Mouse (Mus musculus) embryonic facial prominence, embryonic 12.5 days (tissue): Measurements from ENCODE around the gene Samd4b. TPM values are rescaled to one million over a fixed set of nuclear protein-coding genes. Genes with fewer than 3 reads are reported as not detected.

Source experiments
- ATAC-seq: fragments of 200-750 bp; cut with Nextera tagmentation; 2 replicates; pipeline ENCODE4 v1.8.0; 2017; ENCODE audit not compliant: insufficient number of reproducible peaks, insufficient read depth, low FRiP score, low TSS enrichment
- H3K27ac ChIP-seq: fragments of 300-500 bp; sonication (generic); 2 replicates; pipeline ENCODE4 v1.5.1; 2016; ENCODE audit warnings: mild to moderate bottlenecking
- H3K27me3 ChIP-seq: fragments of 300-500 bp; sonication (generic); 2 replicates; pipeline ENCODE4 v1.6.1; 2016; ENCODE audit warnings: mild to moderate bottlenecking, moderate library complexity
- H3K36me3 ChIP-seq: fragments of 300-500 bp; sonication (generic); 2 replicates; pipeline ENCODE4 v1.6.1; 2016; ENCODE audit warnings: mild to moderate bottlenecking
- H3K4me1 ChIP-seq: fragments of 300-500 bp; sonication (generic); 2 replicates; pipeline ENCODE4 v1.6.1; 2016
- H3K4me2 ChIP-seq: fragments of 300-500 bp; sonication (generic); replicated peaks from 2 replicates; pipeline ENCODE4 v1.6.1; 2016; ENCODE audit warnings: mild to moderate bottlenecking, moderate library complexity
- H3K4me3 ChIP-seq: fragments of 300-500 bp; sonication (generic); 2 replicates; pipeline ENCODE4 v1.5.1; 2016; ENCODE audit warnings: mild to moderate bottlenecking
- H3K9ac ChIP-seq: fragments of 300-500 bp; sonication (generic); 2 replicates; pipeline ENCODE4 v1.6.1; 2016; ENCODE audit warnings: mild to moderate bottlenecking, moderate library complexity
- H3K9me3 ChIP-seq: fragments of 300-500 bp; sonication (generic); 2 replicates; pipeline ENCODE4 v1.6.1; 2016; ENCODE audit warnings: mild to moderate bottlenecking, moderate library complexity
- WGBS: fragments of 180-500 bp; shearing (Covaris S2); methylation state at CpG from one replicate; pipeline ENCODE4 v1.1.7; 2016; 5-methylcytosine and 5-hydroxymethylcytosine counted together
- polyA plus RNA-seq: library from polyadenylated mRNA; unstranded; fragments of >200 nt; fragmentation: Nextera tagmentation; extraction: Ambion mirVana; gene quantifications from 2 replicates; pipeline ENCODE4 v1.2.1, GENCODE M21; 2016

Samd4b gene
- polyA plus RNA-seq, 1 experiment from 2014 or later = 36.6 TPM

DNA sequence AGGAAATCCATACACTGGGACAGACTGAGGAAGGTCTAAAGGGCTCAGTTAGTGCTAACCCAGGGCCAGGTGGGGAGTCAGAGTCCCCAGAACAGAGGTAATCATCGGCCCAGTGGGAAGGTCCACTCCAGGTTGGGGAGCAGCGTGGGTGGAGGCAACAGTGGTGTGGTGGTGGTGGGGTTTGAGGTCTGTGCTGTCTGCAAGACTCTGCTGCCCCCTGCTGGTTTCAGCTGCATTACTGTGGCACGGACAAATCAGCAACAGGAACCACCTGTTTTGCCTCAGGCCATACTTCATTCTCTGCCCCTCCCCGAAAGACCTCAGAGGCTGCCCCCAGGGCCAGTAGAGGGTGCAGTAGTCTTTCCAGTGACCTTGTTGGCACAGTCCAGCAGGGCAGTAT lies 211.5 kb downstream of the Samd4b start:
- no peak overlapping the region for H3K4me3 ChIP-seq
- ATAC-seq = peak; percentile 62
- WGBS = 11% methylated on average over 4 of the region's 4 CpGs
- H3K9ac ChIP-seq = no peak overlapping the region
- peaks cover 48% of the 10 kb centered on the region for H3K36me3 ChIP-seq
- H3K4me2 ChIP-seq = no peak overlapping the region
- H3K27ac ChIP-seq = peak overlapping the region; percentile 17; the same call in 1 of the 2 replicates
- no peaks in the 10 kb centered on the region for H3K27me3 ChIP-seq
- no peaks in the 10 kb centered on the region for H3K9me3 ChIP-seq
- H3K4me1 ChIP-seq = peaks cover 22% of the 10 kb centered on the region

DNA sequence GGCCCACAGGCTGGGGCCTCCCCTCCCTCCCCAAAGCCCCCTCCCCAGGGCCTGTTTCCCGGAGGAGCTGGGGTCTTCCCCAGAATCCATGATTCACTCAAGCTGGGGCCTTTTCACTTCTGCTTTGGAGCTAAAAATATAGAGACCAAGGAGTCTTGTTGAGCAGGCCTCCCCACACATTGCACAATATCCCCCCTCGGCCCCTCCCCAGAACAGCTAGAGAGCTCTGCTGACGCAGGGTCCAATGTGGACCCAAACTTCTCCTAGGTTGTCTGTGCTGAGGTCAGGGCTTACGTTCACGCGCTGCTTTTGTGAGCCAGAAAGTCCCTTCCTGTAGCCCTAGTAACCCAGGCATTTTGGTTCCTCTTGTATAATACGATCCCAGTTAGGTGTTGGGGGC lies 211.9 kb downstream of the Samd4b start:
- Histone ChIP-seq H3K9ac (no peak overlapping the region; the same call in 1 of the 2 replicates), H3K9me3 (no peaks in the 10 kb centered on the region), H3K4me1 (peaks cover 24% of the 10 kb centered on the region), H3K27me3 (no peaks in the 10 kb centered on the region), H3K27ac (peak overlapping the region; percentile 17; the same call in 1 of the 2 replicates), H3K36me3 (peaks cover 48% of the 10 kb centered on the region), H3K4me3 (no peak overlapping the region), H3K4me2 (no peak overlapping the region)
- no peak for ATAC-seq
- 85% methylated on average over 7 of the region's 7 CpGs for WGBS

DNA sequence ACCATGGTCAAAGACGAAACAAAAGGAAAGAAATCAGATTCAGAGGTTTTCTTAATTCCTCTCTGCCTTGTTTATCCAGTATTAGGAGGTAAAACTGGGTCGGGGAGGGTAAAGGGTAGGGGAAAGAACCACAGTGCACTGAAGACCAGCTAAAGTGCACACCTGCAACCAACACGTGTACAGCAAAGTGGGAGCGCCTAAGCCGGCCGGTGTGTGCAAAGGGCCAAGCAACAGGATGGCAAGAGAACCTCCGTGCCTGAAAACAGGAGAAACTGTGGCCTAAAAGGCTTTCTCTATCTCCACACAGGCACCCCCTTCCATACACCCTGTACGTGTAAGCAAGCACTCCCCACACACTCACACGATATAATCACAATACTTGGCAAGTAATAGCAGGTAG lies 212.7 kb downstream of the Samd4b start:
- no peak overlapping the region for H3K4me2 ChIP-seq
- H3K36me3 ChIP-seq = peaks cover 41% of the 10 kb centered on the region
- H3K9ac ChIP-seq = no peak overlapping the region
- ATAC-seq = no peak
- no peaks in the 10 kb centered on the region for H3K9me3 ChIP-seq
- no peaks in the 10 kb centered on the region for H3K27me3 ChIP-seq
- no peak overlapping the region for H3K27ac ChIP-seq
- H3K4me1 ChIP-seq = peaks cover 32% of the 10 kb centered on the region
- WGBS = 87% methylated on average over 9 of the region's 9 CpGs
- H3K4me3 ChIP-seq = no peak overlapping the region

DNA sequence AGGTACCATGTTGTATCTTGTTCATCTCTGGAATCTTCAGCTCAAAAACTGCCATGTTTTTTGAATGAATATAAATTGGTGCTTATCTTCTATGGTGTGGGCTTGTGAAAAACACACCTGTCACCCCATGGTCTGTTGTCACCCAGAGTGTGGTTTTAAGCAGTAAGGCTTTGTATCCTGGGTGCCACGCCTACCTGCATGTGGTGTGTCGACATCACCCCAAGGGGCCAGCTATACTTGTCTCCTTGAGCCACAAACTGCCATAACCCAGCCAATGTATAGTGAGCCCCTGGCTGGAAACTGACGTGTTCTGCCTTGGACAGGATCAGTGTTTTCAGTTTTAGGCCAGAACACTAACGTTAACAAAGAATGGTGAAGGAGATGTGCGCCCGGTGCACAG lies 213.8 kb downstream of the Samd4b start:
- Histone ChIP-seq H3K4me3 (no peak overlapping the region), H3K27me3 (no peaks in the 10 kb centered on the region), H3K4me1 (peaks cover 38% of the 10 kb centered on the region), H3K9ac (no peak overlapping the region), H3K9me3 (no peaks in the 10 kb centered on the region), H3K36me3 (peaks cover 31% of the 10 kb centered on the region), H3K4me2 (no peak overlapping the region), H3K27ac (no peak overlapping the region)
- WGBS = 85% methylated on average over 6 of the region's 6 CpGs
- no peak for ATAC-seq

DNA sequence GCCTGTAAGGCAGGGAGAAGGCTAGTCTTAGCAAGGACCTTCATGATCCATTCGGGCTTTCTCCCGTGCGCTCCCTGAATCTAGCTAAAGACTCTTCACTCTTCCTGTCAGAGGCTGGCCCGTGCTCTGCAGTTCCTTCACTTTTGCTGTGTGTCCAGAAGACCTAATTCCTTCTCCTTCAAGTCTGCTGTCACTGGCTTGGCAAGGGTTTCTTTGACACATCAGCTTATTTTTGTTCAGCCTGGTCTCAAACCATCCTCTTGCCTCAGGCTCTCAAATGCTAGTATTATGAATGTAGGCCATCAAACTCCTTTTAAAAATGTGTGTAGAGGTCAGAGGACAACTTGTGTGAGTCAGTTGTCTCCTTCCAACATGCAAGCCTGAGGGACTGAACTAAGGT lies 214.3 kb downstream of the Samd4b start:
- no peaks in the 10 kb centered on the region for H3K27me3 ChIP-seq
- H3K9ac ChIP-seq = no peak overlapping the region
- H3K4me2 ChIP-seq = no peak overlapping the region
- H3K27ac ChIP-seq = no peak overlapping the region
- 79% methylated on average over 4 of the region's 4 CpGs for WGBS
- H3K4me1 ChIP-seq = peaks cover 41% of the 10 kb centered on the region
- no peaks in the 10 kb centered on the region for H3K9me3 ChIP-seq
- no peak overlapping the region for H3K4me3 ChIP-seq
- H3K36me3 ChIP-seq = peaks cover 26% of the 10 kb centered on the region
- ATAC-seq = no peak

DNA sequence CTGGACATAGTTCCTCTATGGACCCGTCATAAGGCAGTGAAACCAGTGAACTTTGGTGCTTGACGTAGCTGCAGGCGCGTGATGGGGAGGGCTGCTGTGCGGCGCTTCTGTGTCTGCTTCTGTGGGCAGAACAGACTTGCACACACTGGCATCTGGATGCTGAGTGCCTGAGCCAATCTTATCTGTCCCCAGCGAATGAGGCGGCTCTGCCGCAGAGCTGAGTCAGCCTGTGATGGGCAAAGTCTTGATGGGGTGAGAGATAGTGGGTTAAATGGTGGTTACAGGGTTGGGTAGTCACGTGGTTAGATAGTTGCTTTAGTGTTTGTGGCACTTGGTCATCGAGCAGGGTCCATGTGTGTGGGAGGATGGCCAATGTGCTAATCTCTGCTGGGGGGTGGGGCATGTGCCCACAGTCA lies 215.0 kb downstream of the Samd4b start:
- no peak for ATAC-seq
- H3K27ac ChIP-seq = peak overlapping the region; percentile 94
- peak overlapping the region; percentile 52; the same call in 1 of the 2 replicates for H3K4me2 ChIP-seq
- H3K4me3 ChIP-seq = 0 out of 2 replicates have a peak overlapping the region, but pooled peaks have one; percentile 1
- H3K9ac ChIP-seq = 0 out of 2 replicates have a peak overlapping the region, but pooled peaks have one; percentile 12
- H3K27me3 ChIP-seq = no peaks in the 10 kb centered on the region
- 63% methylated on average over 11 of the region's 11 CpGs for WGBS
- H3K4me1 ChIP-seq = peaks cover 48% of the 10 kb centered on the region
- no peaks in the 10 kb centered on the region for H3K9me3 ChIP-seq
- H3K36me3 ChIP-seq = peaks cover 21% of the 10 kb centered on the region

DNA sequence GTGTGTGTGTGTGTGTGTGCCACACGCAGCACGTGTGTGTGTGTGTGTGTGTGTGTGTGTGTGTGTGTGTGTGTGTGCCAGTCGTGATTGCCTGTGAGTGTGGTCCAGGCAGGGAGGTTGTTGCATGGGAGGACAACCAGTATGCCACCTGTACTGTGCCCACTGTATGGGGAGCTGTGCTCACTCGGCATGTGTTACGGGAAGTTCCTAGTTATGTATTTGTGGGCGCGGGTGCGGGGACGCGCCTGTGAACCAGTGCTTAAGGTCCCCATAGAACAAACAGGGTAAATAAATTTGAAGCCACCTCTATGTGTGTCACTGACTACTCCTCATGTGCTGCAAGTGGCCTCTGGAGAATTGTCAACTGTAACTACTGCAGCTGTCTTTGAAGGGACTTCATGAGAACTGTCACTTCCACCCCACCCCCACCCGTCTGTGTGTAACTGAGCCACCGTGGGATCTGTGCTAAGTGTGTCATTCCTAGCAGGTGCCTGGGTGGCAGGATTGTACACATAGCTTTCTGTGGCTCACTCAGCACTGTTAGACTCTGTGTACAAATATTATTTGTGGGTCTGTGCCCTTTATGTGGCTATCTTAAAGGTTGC lies 215.5 kb downstream of the Samd4b start:
- Histone ChIP-seq H3K9ac (peak overlapping the region; percentile 58; the same call in 1 of the 2 replicates), H3K4me1 (peaks cover 53% of the 10 kb centered on the region), H3K36me3 (peaks cover 20% of the 10 kb centered on the region), H3K27me3 (no peaks in the 10 kb centered on the region), H3K9me3 (no peaks in the 10 kb centered on the region), H3K4me2 (peak overlapping the region; percentile 52), H3K27ac (peak overlapping the region; percentile 94), H3K4me3 (peak overlapping the region; percentile 32)
- no peak for ATAC-seq
- 52% methylated on average over 9 of the region's 12 CpGs for WGBS

DNA sequence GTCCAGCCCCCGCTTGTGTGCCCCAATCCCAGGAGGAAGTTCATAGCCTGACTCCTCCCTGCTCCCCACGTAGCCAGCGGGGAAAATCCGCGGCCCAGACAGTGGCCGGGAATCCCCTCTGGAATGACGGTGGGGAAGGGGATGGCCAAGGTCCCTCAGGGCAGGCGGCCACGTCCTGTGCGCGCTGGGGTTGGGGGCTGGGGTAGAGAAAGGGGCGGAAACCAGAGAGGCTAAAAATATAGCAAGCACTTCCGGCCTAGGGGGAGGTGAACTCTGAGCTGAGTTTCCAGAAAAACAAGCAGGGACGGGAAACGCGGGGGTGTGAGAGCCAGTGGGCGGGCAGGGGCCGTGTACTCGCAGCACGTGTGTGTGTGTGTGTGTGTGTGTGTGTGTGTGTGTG lies 216.0 kb downstream of the Samd4b start:
- H3K4me1 ChIP-seq = peaks cover 57% of the 10 kb centered on the region
- no peaks in the 10 kb centered on the region for H3K27me3 ChIP-seq
- H3K4me2 ChIP-seq = peak overlapping the region; percentile 52
- ATAC-seq = peak; percentile 50
- peaks cover 23% of the 10 kb centered on the region for H3K36me3 ChIP-seq
- peak overlapping the region; percentile 32 for H3K4me3 ChIP-seq
- WGBS = under 1% methylated on average over 20 of the region's 20 CpGs
- peak overlapping the region; percentile 58 for H3K9ac ChIP-seq
- peak overlapping the region; percentile 94 for H3K27ac ChIP-seq
- no peaks in the 10 kb centered on the region for H3K9me3 ChIP-seq

DNA sequence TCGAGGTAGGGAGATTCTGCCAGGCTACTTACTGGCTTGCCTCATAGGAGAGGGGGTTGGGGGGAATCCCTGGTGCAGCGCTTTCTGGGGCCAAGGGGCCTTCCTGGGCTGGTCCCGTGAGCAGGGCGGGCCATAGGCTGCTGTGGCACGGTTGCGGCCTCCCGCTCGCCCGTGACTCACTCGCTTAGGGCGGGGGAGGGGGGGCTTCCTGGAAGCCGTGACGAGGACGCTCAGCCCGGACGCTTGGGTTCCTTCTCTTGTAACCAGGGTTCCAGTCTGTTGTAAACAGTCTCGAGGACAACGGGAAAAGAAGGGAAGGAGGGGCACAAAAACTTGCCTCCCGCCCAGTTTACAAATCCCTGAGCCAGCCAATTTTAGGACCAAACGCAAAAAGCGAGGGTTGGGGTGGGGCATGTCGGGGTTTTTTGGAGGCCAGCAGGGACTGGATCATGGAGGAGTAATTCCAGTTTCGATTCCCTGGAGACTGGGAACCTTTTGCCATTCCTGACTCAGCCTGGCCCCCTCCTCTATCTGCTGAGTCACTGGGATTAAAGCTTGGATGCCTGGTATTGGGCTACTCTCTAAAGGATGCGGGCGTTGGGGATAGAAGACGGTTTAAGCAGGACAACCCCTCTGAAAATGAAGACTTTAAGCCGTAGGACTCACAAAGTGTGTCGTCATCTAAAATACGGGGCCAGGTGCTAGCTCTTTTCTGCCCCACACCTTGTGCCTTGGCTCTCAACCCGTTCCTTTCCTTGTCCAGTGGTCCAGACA lies 216.7 kb downstream of the Samd4b start:
- peak overlapping the region; percentile 52 for H3K4me2 ChIP-seq
- H3K36me3 ChIP-seq = peaks cover 22% of the 10 kb centered on the region
- peaks cover 62% of the 10 kb centered on the region for H3K4me1 ChIP-seq
- H3K27me3 ChIP-seq = no peaks in the 10 kb centered on the region
- WGBS = 3% methylated on average over 30 of the region's 30 CpGs
- H3K4me3 ChIP-seq = peak overlapping the region; percentile 32
- ATAC-seq = peak; percentile 16; the same call in 1 of the 2 replicates
- H3K9me3 ChIP-seq = no peaks in the 10 kb centered on the region
- H3K9ac ChIP-seq = peak overlapping the region; percentile 58
- H3K27ac ChIP-seq = peak overlapping the region; percentile 94

DNA sequence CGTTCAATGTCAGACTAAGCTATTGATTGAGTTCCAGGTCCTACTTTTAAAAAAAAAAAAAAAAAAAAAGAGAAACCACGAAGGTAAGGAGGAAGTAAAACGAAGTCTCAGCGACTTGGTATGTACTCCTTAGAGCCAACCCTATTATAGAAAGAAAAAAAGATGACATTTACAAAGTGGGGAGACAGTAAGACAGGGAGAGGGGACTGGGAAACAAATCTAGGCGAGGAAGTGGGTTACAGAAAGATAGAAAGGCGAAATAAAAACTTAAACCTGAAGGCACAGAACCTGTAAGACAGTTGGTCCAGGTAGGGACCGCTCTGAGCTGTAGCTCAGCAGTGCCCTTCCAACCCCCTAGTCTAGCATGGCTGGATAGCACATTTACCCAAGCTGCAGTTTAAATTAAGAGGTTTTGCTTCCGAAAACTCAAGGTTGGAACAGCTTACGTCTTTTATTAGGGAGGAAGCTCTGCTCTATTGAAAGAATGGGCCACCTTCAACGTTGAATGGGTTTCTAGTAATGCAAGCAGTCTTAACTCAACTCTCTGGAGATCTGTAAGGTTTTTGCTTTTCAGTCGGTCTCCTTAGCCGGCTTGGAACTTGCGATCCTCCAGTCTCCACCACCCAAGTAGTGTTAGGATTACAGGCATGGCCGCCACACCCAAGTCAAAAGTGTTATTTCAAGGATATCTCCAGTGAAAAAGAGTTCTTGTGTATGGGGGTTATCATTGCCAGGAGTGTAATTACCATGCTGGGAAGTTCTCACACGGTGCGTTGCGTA lies 217.5 kb downstream of the Samd4b start, which contains the start of gene Zfp36:
TSS of gene Zfp36 (minus strand) at position 17 of the 780 bp plus-strand sequence.
- 41% methylated on average over 17 of the region's 17 CpGs for WGBS
- Histone ChIP-seq H3K27ac (peak within 1 kb of the TSS; percentile 94), H3K4me1 (peaks cover 65% of the 10 kb centered on the region), H3K9me3 (no peaks in the 10 kb centered on the region), H3K36me3 (peaks cover 14% of the 10 kb centered on the region), H3K27me3 (no peaks in the 10 kb centered on the region), H3K9ac (peak within 1 kb of the TSS; percentile 86), H3K4me3 (peak within 1 kb of the TSS; percentile 66), H3K4me2 (peak within 1 kb of the TSS; percentile 93)
- ATAC-seq = no peak
